8 mouse cellular contexts compared by ENCODE assay signal in the genomic region with DNA sequence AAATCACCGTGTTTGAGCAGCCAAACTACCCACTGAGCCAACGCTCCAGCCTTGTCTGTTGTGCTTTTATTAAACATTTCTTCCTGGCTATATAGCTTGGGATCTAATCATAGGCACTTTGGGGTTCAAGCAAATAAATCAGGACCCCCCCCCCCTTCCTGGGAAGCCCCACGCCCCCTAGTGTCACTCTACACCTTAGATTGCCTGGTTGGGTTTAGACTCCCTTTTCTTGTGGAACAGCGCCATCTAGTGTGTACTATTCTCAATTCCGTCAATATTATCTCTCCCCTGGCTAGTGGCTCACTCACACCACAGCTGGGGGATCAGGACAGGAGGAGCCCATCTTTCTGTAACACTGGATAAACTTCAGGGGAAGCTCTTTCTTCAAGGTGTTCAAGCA.
DNase-seq lines count a peak whose midpoint lies in the region; ATAC-seq and TF ChIP-seq lines count a peak whose summit lies in the region.

No protein-coding gene starts in this region.

- peak; percentile 79 for TF ChIP-seq CTCF in brain, embryonic 14.5 days (IDR thresholded peaks at IDR 0.05; ENCODE audit: borderline replicate concordance, extremely low read depth, insufficient read depth, insufficient read length)

- no peak overlapping the region for H3K4me2 ChIP-seq in hindbrain, embryonic 12.5 days (replicated peaks)
- H3K4me2 ChIP-seq in midbrain, embryonic 14.5 days (ENCODE audit: low read length): no peak overlapping the region

- no peak overlapping the region for H3K27ac ChIP-seq in hindbrain, embryonic 10.5 days
- H3K27ac ChIP-seq in hindbrain, embryonic 12.5 days: no peak overlapping the region
- no peak overlapping the region for H3K27ac ChIP-seq in midbrain, embryonic 14.5 days (replicated peaks; ENCODE audit: low read depth, low read length)

- 0 out of 2 replicates have a peak, but pooled peaks cover 5% of the 10 kb centered on the region for H3K27me3 ChIP-seq in hindbrain, embryonic 10.5 days (ENCODE audit: insufficient read depth, poor library complexity, severe bottlenecking)
- 0 out of 2 replicates have a peak, but pooled peaks cover 3% of the 10 kb centered on the region for H3K27me3 ChIP-seq in hindbrain, embryonic 12.5 days
- H3K27me3 ChIP-seq in midbrain, embryonic 14.5 days (ENCODE audit: control insufficient read depth, insufficient read depth, low read length): no peaks in the 10 kb centered on the region

- no peaks in the 10 kb centered on the region for H3K4me1 ChIP-seq in hindbrain, embryonic 10.5 days (replicated peaks)
- no peaks in the 10 kb centered on the region for H3K4me1 ChIP-seq in hindbrain, embryonic 12.5 days
- no peaks in the 10 kb centered on the region for H3K4me1 ChIP-seq in midbrain, embryonic 14.5 days (ENCODE audit: control insufficient read depth, insufficient read depth, low read length)

- no peaks in the 10 kb centered on the region for H3K9me3 ChIP-seq in hindbrain, embryonic 10.5 days
- no peaks in the 10 kb centered on the region for H3K9me3 ChIP-seq in hindbrain, embryonic 12.5 days (replicated peaks)
- no peaks in the 10 kb centered on the region for H3K9me3 ChIP-seq in midbrain, embryonic 14.5 days (ENCODE audit: control insufficient read depth, low read length)

- H3K36me3 ChIP-seq in hindbrain, embryonic 10.5 days: no peaks in the 10 kb centered on the region
- no peaks in the 10 kb centered on the region for H3K36me3 ChIP-seq in hindbrain, embryonic 12.5 days
- no peaks in the 10 kb centered on the region for H3K36me3 ChIP-seq in midbrain, embryonic 14.5 days (ENCODE audit: control insufficient read depth, insufficient read depth, low read length)

- TF ChIP-seq POLR2A in brain, embryonic 14.5 days (IDR thresholded peaks at IDR 0.05; ENCODE audit: borderline replicate concordance, extremely low read depth, insufficient read depth, insufficient read length, poor library complexity, severe bottlenecking): no peak

- peak; percentile 46 for DNase-seq in hindbrain, embryonic 10.5 days (ENCODE audit: low spot score)
- peak; percentile 82 for DNase-seq in brain, embryonic 14.5 days (ENCODE audit: low read depth)
- peak; percentile 17 to 63 for DNase-seq in left cerebral cortex, adult 18-20 months (ENCODE audit: low spot score in 2 of 2)
- peak; percentile 93 for DNase-seq in midbrain, embryonic 14.5 days
- peak; percentile 56 for DNase-seq in thymus, postnatal 4 days

- no peak overlapping the region for H3K4me3 ChIP-seq in hindbrain, embryonic 10.5 days
- H3K4me3 ChIP-seq in hindbrain, embryonic 12.5 days: no peak overlapping the region
- H3K4me3 ChIP-seq in midbrain, embryonic 14.5 days (replicated peaks; ENCODE audit: low read depth, low read length): no peak overlapping the region

- H3K9ac ChIP-seq in hindbrain, embryonic 12.5 days: no peak overlapping the region
- H3K9ac ChIP-seq in midbrain, embryonic 14.5 days (replicated peaks; ENCODE audit: low read length): no peak overlapping the region

- ATAC-seq in hindbrain, embryonic 12.5 days (ENCODE audit: low FRiP score): no peak
- ATAC-seq in CD4-positive, CD25-positive, alpha-beta regulatory T cell, adult 4 months: peak; percentile 58
- peak; percentile 60 for ATAC-seq in granulocyte monocyte progenitor cell, adult 5-6 weeks (replicated peaks; ENCODE audit: poor library complexity, severe bottlenecking)
- no peak for ATAC-seq in midbrain, embryonic 14.5 days (ENCODE audit: low FRiP score, low TSS enrichment)

- WGBS in hindbrain, embryonic 10.5 days: 33% methylated on average over 5 of the region's 5 CpGs
- WGBS in hindbrain, embryonic 12.5 days: 37% methylated on average over 5 of the region's 5 CpGs
- 34% methylated on average over 5 of the region's 5 CpGs for WGBS in midbrain, embryonic 14.5 days

Comparison
In these comparisons a context has a peak if more than half of its experiments do, and no peak if none do; other contexts are left out.
1. DNase-seq: peak in every context shown above with its lines; median percentile 93 in midbrain, embryonic 14.5 days; 82 in brain, embryonic 14.5 days; 56 in thymus, postnatal 4 days; 46 in hindbrain, embryonic 10.5 days; 40 in left cerebral cortex, adult 18-20 months.
2. ATAC-seq: peak in CD4-positive, CD25-positive, alpha-beta regulatory T cell, adult 4 months (single experiment) and granulocyte monocyte progenitor cell, adult 5-6 weeks (single experiment); none in hindbrain, embryonic 12.5 days (single experiment) and midbrain, embryonic 14.5 days (single experiment).